Mouse (Mus musculus) C3H10T1/2 (cell line): Measurements from ENCODE around the gene Cep135. TPM values are rescaled to one million over a fixed set of nuclear protein-coding genes. Genes with fewer than 3 reads are reported as not detected.

Source experiments
- polyA plus RNA-seq, 2 experiments: library from polyadenylated mRNA; unstranded; fragments of >200 nt; fragmentation: generic; extraction: Trizol; gene quantifications; one replicate each; pipeline ENCODE4 v1.2.1; 2012; ENCODE audit warnings: missing spikeins in 2 of 2

Gene Cep135
- under 1 TPM; 0.07 to 0.91 TPM for polyA plus RNA-seq

DNA sequence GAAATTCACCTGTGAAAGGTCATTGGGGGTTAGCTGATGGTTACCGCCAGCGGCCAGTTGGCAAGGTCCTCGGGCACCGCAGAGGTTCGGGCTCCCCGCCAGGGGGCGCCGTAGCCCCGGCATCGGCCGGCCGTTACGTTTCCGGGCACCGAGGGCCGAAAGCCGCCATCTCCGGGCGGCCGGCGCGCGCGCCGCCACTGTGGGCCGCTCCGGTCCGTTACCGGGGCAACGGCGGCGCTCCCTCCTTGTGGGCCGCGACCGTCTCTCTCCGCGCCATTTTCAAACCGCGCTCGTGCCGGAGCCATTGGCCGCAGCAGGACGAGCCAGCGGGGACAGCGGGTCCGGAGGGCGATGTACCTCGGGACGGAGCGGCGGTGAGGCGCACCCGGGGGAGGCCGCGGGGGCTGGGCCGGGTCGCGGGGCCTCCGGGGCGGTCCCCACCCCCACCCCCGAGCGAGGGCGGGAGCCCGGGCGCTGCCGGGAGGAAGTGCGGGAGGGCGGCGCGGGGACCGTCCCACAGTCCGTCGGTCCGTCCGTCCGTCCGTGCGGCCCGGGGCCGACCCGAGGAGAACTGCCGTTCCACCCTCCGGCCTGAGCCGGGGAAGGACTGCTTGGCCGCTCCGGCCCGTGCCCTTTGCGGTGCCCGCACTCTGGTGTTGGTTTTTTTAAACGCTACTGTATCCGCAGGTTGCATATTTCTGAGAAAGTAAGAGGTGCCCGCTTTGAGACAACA is at the start of gene Cep135:
Gene Cep135, plus strand, starts transcription at position 148 of the 733 bp plus-strand sequence.

GRCm38 (mm10) chr5:76656212-76656611 is 67.7 kb downstream of the Cep135 start, which contains the start of gene C530008M17Rik:
TSS of gene C530008M17Rik (plus strand) at chr5:76656512.

Other genes starting within 250 kb of the Cep135 start
- gene Nmu, start 224.9 kb upstream of the Cep135 start, polyA plus RNA-seq = not detected
- gene Gm7271, start 104.7 kb upstream of the Cep135 start, polyA plus RNA-seq = not detected
- 10 to 100 TPM in 1 of 2 experiments, 1 to 10 TPM in 1; 4.1 to 24.2 TPM for gene Exoc1, start 59.4 kb upstream of the Cep135 start, polyA plus RNA-seq
- gene C530008M17Rik, start 67.8 kb downstream of the Cep135 start, polyA plus RNA-seq = 1 to 10 TPM in 1 of 2 experiments, under 1 TPM in 1; 0.33 to 1.1 TPM